Mouse (Mus musculus) adrenal gland, postnatal 14 days (tissue): Measurements from ENCODE around the gene Vtcn1. TPM values are rescaled to one million over a fixed set of nuclear protein-coding genes. Genes with fewer than 3 reads are reported as not detected.

Experiments used
- DNase-seq: peaks from one replicate; pipeline ENCODE4 v3.0.0; 2021; ENCODE audit warnings: mixed read lengths
- total RNA-seq: library from RNA; stranded (reverse); gene quantifications from 2 replicates; pipeline ENCODE4 v1.2.3, GENCODE M21; 2021

The Vtcn1 gene
- total RNA-seq, 1 experiment from 2014 or later, result 0.37 TPM

GRCm38 (mm10) chr3:100921825-100922505 is 96.7 kb downstream of the Vtcn1 start, which contains the start of gene Trim45:
Gene Trim45, plus strand, starts transcription at chr3:100922202.
- DNase-seq, result peak; percentile 99

GRCm38 (mm10) chr3:100922506-100923375 is 97.5 kb downstream of the Vtcn1 start:
- no peak for DNase-seq

- DNase-seq, result no peak
These were observed 98.9 kb downstream of the Vtcn1 start for GRCm38 (mm10) chr3:100924065-100924732.

GRCm38 (mm10) chr3:100925176-100925575 is 99.9 kb downstream of the Vtcn1 start:
- no peak for DNase-seq

- no peak for DNase-seq
These were observed 106.2 kb downstream of the Vtcn1 start for GRCm38 (mm10) chr3:100931332-100932076.

GRCm38 (mm10) chr3:100932077-100932944 is 107.1 kb downstream of the Vtcn1 start:
- peak; percentile 38 for DNase-seq

- DNase-seq, result no peak
These were observed 110.3 kb downstream of the Vtcn1 start for GRCm38 (mm10) chr3:100935521-100935920.

- DNase-seq, result peak; percentile 0
These were observed 110.9 kb downstream of the Vtcn1 start for GRCm38 (mm10) chr3:100936201-100936600.

GRCm38 (mm10) chr3:100938211-100938610 is 113.0 kb downstream of the Vtcn1 start:
- no peak for DNase-seq

GRCm38 (mm10) chr3:100940496-100941037 is 115.3 kb downstream of the Vtcn1 start:
- no peak for DNase-seq

Other genes starting within 250 kb of the Vtcn1 start
- 89.6 and 90.3 TPM in 2 replicates for gene Man1a2, start 140.0 kb upstream of the Vtcn1 start, total RNA-seq
- gene Trim45, start 96.7 kb downstream of the Vtcn1 start, total RNA-seq, result 3.0 and 3.5 TPM in 2 replicates
- gene Ttf2, start 144.2 kb downstream of the Vtcn1 start, total RNA-seq, result 9.5 and 10.7 TPM in 2 replicates
- gene Cd101, start 204.1 kb downstream of the Vtcn1 start, total RNA-seq, result 0.15 and 0.30 TPM in 2 replicates